Mouse (Mus musculus): ENCODE results near the gene Ucn2.

The Ucn2 gene

GRCm38 (mm10) chr9:109031001-109031400, 45.2 kb downstream of the Ucn2 start:
- no peak for DNase-seq (ENCODE audit: low spot score)

- DNase-seq (ENCODE audit: low spot score) = no peak
Observed at GRCm38 (mm10) chr9:109031686-109032085, 45.9 kb downstream of the Ucn2 start.

GRCm38 (mm10) chr9:109032435-109032834, 46.6 kb downstream of the Ucn2 start:
- no peak for DNase-seq (ENCODE audit: low spot score)
